ENCODE assay signal across 9 mouse cellular contexts in the genomic region with DNA sequence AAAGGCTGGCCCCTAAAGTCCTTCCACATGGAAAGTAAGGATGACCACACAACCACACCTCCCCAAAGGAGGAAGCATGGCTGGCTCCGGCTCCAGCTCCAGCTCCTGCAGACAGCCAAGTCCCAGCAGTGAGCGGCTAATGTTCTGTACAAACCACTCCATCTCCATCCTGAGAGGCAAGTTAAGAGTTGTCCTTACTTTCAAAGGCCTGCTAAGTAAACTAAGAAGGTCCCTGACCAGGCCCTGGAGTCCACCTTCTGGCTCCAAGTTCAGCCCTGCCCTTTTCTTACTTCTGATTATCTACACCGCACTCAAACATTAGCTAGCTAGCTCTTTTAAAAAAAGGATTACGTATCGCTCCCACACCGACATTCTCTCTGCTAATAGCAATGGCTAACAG. TPM values are rescaled to one million over a fixed set of nuclear protein-coding genes. Genes with fewer than 3 reads are reported as not detected.
DNase-seq lines count a peak whose midpoint lies in the region; ATAC-seq and TF ChIP-seq lines count a peak whose summit lies in the region.
"Had no signal": no experiment of that assay in that cellular context is flagged by ENCODE, and none has a peak within 500 bp of the region (broad histone marks: within the 10 kb centered on the region; RNA-seq: fewer than 3 reads in every experiment).

No protein-coding gene starts in this region.

- H3K36me3 ChIP-seq in liver, embryonic 11.5 days (ENCODE audit: control insufficient read depth, insufficient read depth, low read length), result no peaks in the 10 kb centered on the region
- no peaks in the 10 kb centered on the region for H3K36me3 ChIP-seq in liver, postnatal 0 days (replicated peaks; ENCODE audit: insufficient read depth, low read length)
- no peaks in the 10 kb centered on the region for H3K36me3 ChIP-seq in forebrain, embryonic 16.5 days (ENCODE audit: control insufficient read depth, insufficient read depth)
- H3K36me3 ChIP-seq in lung, embryonic 16.5 days (ENCODE audit: control insufficient read depth, insufficient read depth, low read length), result no peaks in the 10 kb centered on the region
- no peaks in the 10 kb centered on the region for H3K36me3 ChIP-seq in stomach, embryonic 16.5 days (ENCODE audit: control insufficient read depth, insufficient read depth, low read length)

- no peak overlapping the region for H3K27ac ChIP-seq in liver, embryonic 11.5 days (ENCODE audit: low read depth, low read length)
- H3K27ac ChIP-seq in liver, postnatal 0 days (ENCODE audit: low read depth), result no peak overlapping the region
- H3K27ac ChIP-seq in forebrain, embryonic 16.5 days (ENCODE audit: low read length), result no peak overlapping the region
- peak overlapping the region; percentile 14; the same call in 1 of the 2 replicates for H3K27ac ChIP-seq in lung, embryonic 16.5 days (ENCODE audit: low read length)
- peak overlapping the region; percentile 90 for H3K27ac ChIP-seq in stomach, embryonic 16.5 days (ENCODE audit: low read length)

- no peak for TF ChIP-seq EP300 in liver, postnatal 0 days (IDR thresholded peaks at IDR 0.05; ENCODE audit: low read depth)

- H3K27me3 ChIP-seq in liver, embryonic 11.5 days (replicated peaks; ENCODE audit: control insufficient read depth, insufficient read depth, low read length), result 0 out of 2 replicates have a peak, but pooled peaks cover 4% of the 10 kb centered on the region
- peaks cover 6% of the 10 kb centered on the region for H3K27me3 ChIP-seq in liver, postnatal 0 days (ENCODE audit: insufficient read depth, low read length)
- H3K27me3 ChIP-seq in forebrain, embryonic 16.5 days (replicated peaks; ENCODE audit: control insufficient read depth, insufficient read depth, low read length), result no peaks in the 10 kb centered on the region
- H3K27me3 ChIP-seq in lung, embryonic 16.5 days (ENCODE audit: control insufficient read depth, insufficient read depth, low read depth, low read length), result no peaks in the 10 kb centered on the region
- H3K27me3 ChIP-seq in stomach, embryonic 16.5 days (ENCODE audit: control insufficient read depth, insufficient read depth, low read length), result no peaks in the 10 kb centered on the region

- ATAC-seq in liver, embryonic 11.5 days (replicated peaks; ENCODE audit: low FRiP score), result no peak
- ATAC-seq in liver, postnatal 0 days, result no peak
- no peak for ATAC-seq in forebrain, embryonic 16.5 days
- peak; percentile 48 for ATAC-seq in lung, embryonic 16.5 days (ENCODE audit: low read depth)
- ATAC-seq in stomach, embryonic 16.5 days (ENCODE audit: insufficient read depth, low FRiP score), result peak; percentile 23; the same call in 1 of the 2 replicates

- DNase-seq in liver, embryonic 11.5 days (ENCODE audit: low spot score), result no peak
- DNase-seq in liver, postnatal 0 days, result no peak
- no peak for DNase-seq in cerebellum, adult 18-20 months
- no peak for DNase-seq in adrenal gland, postnatal 36 days
- no peak for DNase-seq in right cerebral cortex, adult 18-20 months
- DNase-seq: kidney, postnatal 25 days had no signal

- TF ChIP-seq CTCF in liver, postnatal 0 days (IDR thresholded peaks at IDR 0.05; ENCODE audit: low read depth), result no peak

- H3K4me1 ChIP-seq in liver, embryonic 11.5 days (replicated peaks; ENCODE audit: control insufficient read depth, insufficient read depth, low read length), result peaks cover 7% of the 10 kb centered on the region; the same call in 1 of the 2 replicates
- peaks cover 11% of the 10 kb centered on the region for H3K4me1 ChIP-seq in liver, postnatal 0 days (ENCODE audit: insufficient read depth)
- H3K4me1 ChIP-seq in forebrain, embryonic 16.5 days (replicated peaks; ENCODE audit: control insufficient read depth, insufficient read depth, low read length), result peaks cover 18% of the 10 kb centered on the region
- peaks cover 11% of the 10 kb centered on the region for H3K4me1 ChIP-seq in lung, embryonic 16.5 days (replicated peaks; ENCODE audit: control insufficient read depth, insufficient read depth, low read length)
- peaks cover 27% of the 10 kb centered on the region; the same call in 1 of the 2 replicates for H3K4me1 ChIP-seq in stomach, embryonic 16.5 days (ENCODE audit: control insufficient read depth, insufficient read depth, low read length)

- H3K9ac ChIP-seq in liver, embryonic 11.5 days (ENCODE audit: low read depth, low read length), result no peak overlapping the region
- H3K9ac ChIP-seq in liver, postnatal 0 days (replicated peaks), result no peak overlapping the region
- H3K9ac ChIP-seq in forebrain, embryonic 16.5 days (replicated peaks; ENCODE audit: low read depth, low read length), result no peak overlapping the region
- H3K9ac ChIP-seq in lung, embryonic 16.5 days (ENCODE audit: low read length), result no peak overlapping the region
- H3K9ac ChIP-seq in stomach, embryonic 16.5 days (ENCODE audit: low read length), result peak overlapping the region; percentile 97

- H3K4me3 ChIP-seq in liver, embryonic 11.5 days (ENCODE audit: low read depth, low read length), result no peak overlapping the region
- no peak overlapping the region for H3K4me3 ChIP-seq in liver, postnatal 0 days (ENCODE audit: low read depth, low read length)
- H3K4me3 ChIP-seq in forebrain, embryonic 16.5 days (replicated peaks; ENCODE audit: low read length), result no peak overlapping the region
- H3K4me3 ChIP-seq in lung, embryonic 16.5 days (ENCODE audit: low read length), result no peak overlapping the region
- peak overlapping the region; percentile 90 for H3K4me3 ChIP-seq in stomach, embryonic 16.5 days (replicated peaks; ENCODE audit: low read length)

- H3K9me3 ChIP-seq in liver, embryonic 11.5 days (ENCODE audit: control insufficient read depth, low read length), result no peaks in the 10 kb centered on the region
- H3K9me3 ChIP-seq in liver, postnatal 0 days (ENCODE audit: low read length), result no peaks in the 10 kb centered on the region
- peaks cover 4% of the 10 kb centered on the region for H3K9me3 ChIP-seq in forebrain, embryonic 16.5 days (ENCODE audit: control insufficient read depth, low read length)
- H3K9me3 ChIP-seq in lung, embryonic 16.5 days (ENCODE audit: control insufficient read depth, low read length), result 0 out of 2 replicates have a peak, but pooled peaks cover 4% of the 10 kb centered on the region
- H3K9me3 ChIP-seq in stomach, embryonic 16.5 days (replicated peaks; ENCODE audit: control insufficient read depth, low read length), result no peaks in the 10 kb centered on the region

- H3K4me2 ChIP-seq in liver, embryonic 11.5 days, result peak overlapping the region; percentile 99; the same call in 1 of the 2 replicates
- no peak overlapping the region for H3K4me2 ChIP-seq in liver, postnatal 0 days (ENCODE audit: low read depth, low read length)
- H3K4me2 ChIP-seq in forebrain, embryonic 16.5 days (ENCODE audit: low read length), result peak overlapping the region; percentile 92; the same call in 1 of the 2 replicates
- H3K4me2 ChIP-seq in lung, embryonic 16.5 days (ENCODE audit: low read depth, low read length), result peak overlapping the region; percentile 96
- H3K4me2 ChIP-seq in stomach, embryonic 16.5 days (ENCODE audit: low read depth, low read length), result peak overlapping the region; percentile 91

- WGBS in liver, embryonic 11.5 days, result 85% methylated on average over 6 of the region's 6 CpGs
- WGBS in liver, postnatal 0 days (ENCODE audit: insufficient replicate concordance), result 84% methylated on average over 6 of the region's 6 CpGs
- WGBS in forebrain, embryonic 16.5 days, result 80% methylated on average over 6 of the region's 6 CpGs
- WGBS in lung, embryonic 16.5 days, result 52% methylated on average over 6 of the region's 6 CpGs
- 49% methylated on average over 6 of the region's 6 CpGs for WGBS in stomach, embryonic 16.5 days

RNA-seq across cellular contexts. Expression of gene Cmtm4, which starts 1.8 kb away (rescaled TPM):
- polyA plus RNA-seq in liver, embryonic 11.5 days (2014; fragmentation: Nextera tagmentation; extraction: Ambion mirVana), result 1.2 and 1.3 TPM in 2 replicates
- 0.94 and 1.1 TPM in 2 replicates for polyA plus RNA-seq in liver, postnatal 0 days (2015; fragmentation: Nextera tagmentation; extraction: Ambion mirVana)
- polyA plus RNA-seq in forebrain, embryonic 16.5 days (2015; fragmentation: Nextera tagmentation; extraction: Ambion mirVana), result 2.8 and 3.2 TPM in 2 replicates
- polyA plus RNA-seq in lung, embryonic 16.5 days (2015; fragmentation: Nextera tagmentation; extraction: Ambion mirVana), result 2.5 and 2.6 TPM in 2 replicates
- polyA plus RNA-seq in stomach, embryonic 16.5 days (2015; fragmentation: Nextera tagmentation; extraction: Ambion mirVana), result 4.3 and 4.7 TPM in 2 replicates
- total RNA-seq in adrenal gland, postnatal 36 days (2021), result 10 to 100 TPM; 47.7 to 60.9 TPM

RNA-seq across cellular contexts. Expression of gene Dync1li2, which starts 49.1 kb away (rescaled TPM):
- polyA plus RNA-seq in liver, embryonic 11.5 days (2014; fragmentation: Nextera tagmentation; extraction: Ambion mirVana), result 31.4 and 33.1 TPM in 2 replicates
- polyA plus RNA-seq in liver, postnatal 0 days (2015; fragmentation: Nextera tagmentation; extraction: Ambion mirVana), result 7.7 and 8.4 TPM in 2 replicates
- polyA plus RNA-seq in forebrain, embryonic 16.5 days (2015; fragmentation: Nextera tagmentation; extraction: Ambion mirVana), result 139 and 143 TPM in 2 replicates
- polyA plus RNA-seq in lung, embryonic 16.5 days (2015; fragmentation: Nextera tagmentation; extraction: Ambion mirVana), result 60.8 and 62.9 TPM in 2 replicates
- 63.5 and 67.6 TPM in 2 replicates for polyA plus RNA-seq in stomach, embryonic 16.5 days (2015; fragmentation: Nextera tagmentation; extraction: Ambion mirVana)
- 100 to 1,000 TPM; 122 to 135 TPM for total RNA-seq in adrenal gland, postnatal 36 days (2021)

RNA-seq across cellular contexts. Expression of gene Cmtm3, which starts 54.6 kb away (rescaled TPM):
- polyA plus RNA-seq in liver, embryonic 11.5 days (2014; fragmentation: Nextera tagmentation; extraction: Ambion mirVana), result 62.4 and 65.0 TPM in 2 replicates
- 24.9 and 25.0 TPM in 2 replicates for polyA plus RNA-seq in liver, postnatal 0 days (2015; fragmentation: Nextera tagmentation; extraction: Ambion mirVana)
- polyA plus RNA-seq in forebrain, embryonic 16.5 days (2015; fragmentation: Nextera tagmentation; extraction: Ambion mirVana), result 34.0 and 39.6 TPM in 2 replicates
- polyA plus RNA-seq in lung, embryonic 16.5 days (2015; fragmentation: Nextera tagmentation; extraction: Ambion mirVana), result 133 and 142 TPM in 2 replicates
- 120 and 129 TPM in 2 replicates for polyA plus RNA-seq in stomach, embryonic 16.5 days (2015; fragmentation: Nextera tagmentation; extraction: Ambion mirVana)
- total RNA-seq in adrenal gland, postnatal 36 days (2021), result 100 to 1,000 TPM in 1 of 2 experiments, 10 to 100 TPM in 1; 65.8 to 153 TPM

Comparison
In these comparisons a context has a peak if more than half of its experiments do, and no peak if none do; other contexts are left out.
1. ATAC-seq: peak in lung, embryonic 16.5 days (single experiment) and stomach, embryonic 16.5 days (single experiment); none in liver, embryonic 11.5 days (single experiment), liver, postnatal 0 days (single experiment) and forebrain, embryonic 16.5 days (single experiment).
2. H3K27ac ChIP-seq: peak in lung, embryonic 16.5 days (single experiment) and stomach, embryonic 16.5 days (single experiment); none in liver, embryonic 11.5 days (single experiment), liver, postnatal 0 days (single experiment) and forebrain, embryonic 16.5 days (single experiment).